Mouse (Mus musculus): ENCODE data around the gene Csf3r.

GRCm38 (mm10) chr4:125992206-125992605, 32.1 kb upstream of the Csf3r start:
- TF ChIP-seq CTCF (IDR thresholded peaks at IDR 0.05; ENCODE audit: insufficient read depth, low read depth, low read length) (no peak), POLR2A (IDR thresholded peaks at IDR 0.05; ENCODE audit: insufficient read depth, low read depth, low read length) (no peak)
